Mouse (Mus musculus): Measurements from ENCODE around the gene Wdr81.

Wdr81 gene

DNA sequence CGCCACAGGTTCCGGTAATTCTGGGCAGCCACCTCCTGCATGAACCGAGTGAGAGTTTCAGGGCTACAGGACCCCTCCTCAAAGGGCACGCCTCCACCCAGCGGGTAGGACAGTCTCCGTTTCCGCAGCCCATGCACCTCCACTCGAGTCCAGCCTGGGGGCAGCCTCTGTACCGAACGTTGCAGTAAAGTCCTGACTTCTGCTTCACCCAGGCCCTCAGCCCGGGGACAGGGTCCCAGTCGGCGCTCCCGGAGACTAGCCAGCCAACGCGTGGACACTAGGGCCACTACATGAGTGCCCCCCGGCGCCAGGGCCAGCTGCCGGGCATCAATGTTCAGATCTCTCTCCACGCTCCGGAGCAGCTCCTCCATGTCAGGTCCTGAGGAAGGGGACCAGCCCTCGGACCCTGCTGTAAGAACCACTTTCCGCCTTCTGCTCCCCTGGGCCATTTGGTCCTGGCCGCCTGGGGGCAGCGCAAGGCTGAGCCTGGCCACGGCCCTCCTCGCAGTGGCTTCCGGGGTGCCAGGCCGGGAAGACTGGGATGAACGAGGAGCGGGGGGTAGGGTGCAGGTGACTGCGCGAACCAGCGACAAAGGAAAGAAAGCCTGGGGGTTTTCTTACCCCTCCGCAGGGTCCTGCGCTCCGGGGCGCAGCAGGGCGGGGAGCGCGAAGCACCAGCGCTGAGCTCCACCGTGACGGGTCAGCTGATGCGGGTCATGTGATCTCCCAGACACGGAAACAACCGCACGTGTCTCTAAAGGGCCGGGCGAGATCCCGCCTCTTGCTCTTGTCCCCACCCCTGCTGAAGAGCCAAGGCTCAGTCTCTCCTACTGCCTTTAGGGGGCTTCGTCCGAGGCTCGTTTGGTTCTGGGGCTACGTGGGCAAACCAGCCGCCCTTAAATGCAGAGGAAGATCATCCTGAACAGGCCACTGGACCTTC, at the start of gene Wdr81:
Gene Wdr81 (minus strand): TSS at position 727 of the 940 bp plus-strand sequence.
- in situ Hi-C loops (cut with MboI) = no loop called here

DNA sequence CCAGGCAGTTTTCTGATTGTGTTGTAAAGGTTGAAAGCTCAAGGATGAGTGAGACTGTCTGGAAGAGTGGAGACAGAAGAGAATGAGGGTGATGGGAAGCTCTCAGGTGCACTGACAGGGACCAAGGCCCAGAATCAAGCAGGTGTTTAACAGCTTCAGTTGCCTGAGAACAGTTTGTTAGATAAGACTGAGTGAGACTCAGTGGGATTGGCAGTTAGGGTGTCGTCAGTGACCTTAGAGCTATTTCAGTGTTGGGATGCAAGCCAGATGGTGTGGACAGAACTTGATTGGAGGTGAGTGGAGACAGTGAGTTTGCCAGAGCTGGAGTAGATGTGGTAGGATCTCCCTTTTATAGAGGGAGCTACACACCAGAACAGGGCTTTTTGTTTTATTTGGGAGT, 43.6 kb upstream of the Wdr81 start:
- in situ Hi-C loops (cut with MboI) = no loop called here

DNA sequence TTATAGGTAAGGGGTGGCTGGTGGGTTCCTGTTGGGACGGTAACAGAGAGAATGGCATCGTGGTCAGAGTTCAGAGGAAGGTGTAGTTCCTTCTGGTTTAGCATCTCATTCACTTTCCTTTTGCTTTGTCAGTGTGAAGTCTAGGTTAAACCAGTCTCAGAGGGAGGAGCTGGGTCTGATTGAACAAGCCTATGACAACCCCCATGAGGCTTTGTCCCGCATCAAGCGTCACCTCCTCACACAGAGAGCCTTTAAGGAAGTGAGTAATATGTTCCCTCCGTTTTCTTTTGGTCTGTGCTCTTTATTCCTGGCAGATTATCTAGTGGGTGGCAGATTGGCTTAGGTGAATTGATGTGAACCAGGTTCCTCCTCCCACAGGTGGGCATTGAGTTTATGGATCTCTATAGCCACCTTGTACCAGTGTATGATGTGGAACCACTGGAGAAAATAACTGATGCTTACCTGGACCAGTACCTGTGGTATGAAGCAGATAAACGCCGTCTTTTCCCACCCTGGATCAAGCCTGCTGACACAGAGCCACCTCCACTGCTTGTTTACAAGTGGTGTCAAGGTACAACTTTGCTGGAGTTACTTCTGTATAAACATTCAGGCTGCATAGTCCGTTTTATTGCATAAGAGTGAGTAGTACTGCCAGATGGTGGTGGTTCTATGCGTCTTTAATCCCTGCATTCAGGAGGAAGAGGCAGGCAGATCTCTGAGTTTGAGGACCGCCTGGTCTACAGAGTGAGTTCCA, 40.0 kb upstream of the Wdr81 start:
- in situ Hi-C loops (cut with MboI) = no loop called here

DNA sequence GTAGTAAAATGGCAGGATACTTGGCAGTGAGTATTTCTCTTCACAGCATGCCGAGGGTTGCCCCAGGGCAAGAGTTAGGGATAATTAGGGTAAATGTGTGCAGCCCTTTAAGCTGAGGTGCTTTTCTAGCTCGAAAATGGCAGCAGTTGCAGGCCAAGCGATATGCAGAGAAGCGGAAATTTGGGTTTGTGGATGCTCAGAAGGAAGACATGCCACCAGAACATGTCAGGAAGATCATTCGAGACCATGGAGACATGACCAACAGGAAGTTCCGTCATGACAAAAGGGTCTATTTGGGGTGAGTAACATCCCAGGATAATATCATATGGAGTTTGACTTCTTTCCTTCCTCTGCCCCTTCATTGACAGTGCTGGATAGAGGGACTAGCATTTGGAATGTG, 33.0 kb upstream of the Wdr81 start:
- in situ Hi-C loops (cut with MboI) = no loop called here

DNA sequence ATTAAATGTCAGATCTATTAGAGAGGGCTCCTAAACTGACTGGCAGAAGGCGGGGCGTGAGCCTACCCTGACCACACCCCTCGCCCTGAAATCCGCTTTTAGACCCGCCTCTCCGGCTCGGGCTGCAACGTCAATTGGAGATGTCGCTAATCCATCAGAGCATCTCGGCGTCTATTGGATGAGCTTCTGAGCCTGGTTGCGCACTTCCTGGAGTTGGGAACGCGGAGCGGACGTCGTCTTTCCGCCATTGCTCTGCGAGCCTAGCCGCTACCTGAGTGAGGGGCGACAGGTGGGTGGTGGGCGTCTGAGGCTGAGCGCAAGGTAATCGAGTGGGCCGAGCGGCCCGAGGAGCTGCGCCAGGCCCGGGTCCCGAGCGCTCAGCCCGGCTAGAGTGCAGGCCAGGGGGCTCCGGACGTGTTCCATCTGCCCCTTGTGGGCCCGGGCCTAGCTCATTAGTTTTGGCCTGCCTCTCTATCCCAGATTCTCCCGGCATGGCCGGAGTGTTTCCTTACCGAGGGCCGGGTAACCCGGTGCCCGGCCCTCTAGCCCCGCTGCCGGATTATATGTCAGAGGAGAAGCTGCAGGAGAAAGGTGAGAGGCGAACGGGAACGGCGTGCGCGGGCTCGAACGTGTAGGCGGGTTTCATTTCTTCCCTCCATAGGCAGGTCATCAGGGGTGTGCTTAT, 32.2 kb upstream of the Wdr81 start, which contains the start of gene Prpf8:
Gene Prpf8 (plus strand): TSS at position 216 of the 685 bp plus-strand sequence.
- in situ Hi-C loops (cut with MboI) = no loop called here

DNA sequence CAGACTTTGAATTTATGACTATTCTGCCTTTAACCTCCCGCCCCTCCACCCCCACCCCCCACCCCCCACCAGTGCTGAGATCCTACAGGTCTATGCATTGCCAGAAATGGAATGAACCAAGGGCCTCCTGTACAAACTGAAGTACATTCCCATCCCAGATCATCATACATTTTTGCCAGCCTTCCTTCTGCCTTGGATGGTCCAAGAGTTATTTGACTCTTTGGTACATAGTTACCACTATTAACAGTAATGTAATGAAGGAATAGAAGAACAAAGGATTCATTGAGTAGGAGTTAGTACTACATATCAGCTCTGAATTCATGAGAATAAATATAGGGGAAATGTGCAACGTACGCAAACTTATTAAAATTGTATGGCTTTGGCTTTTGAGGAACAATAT, 31.7 kb upstream of the Wdr81 start:
- in situ Hi-C loops (cut with MboI) = no loop called here

DNA sequence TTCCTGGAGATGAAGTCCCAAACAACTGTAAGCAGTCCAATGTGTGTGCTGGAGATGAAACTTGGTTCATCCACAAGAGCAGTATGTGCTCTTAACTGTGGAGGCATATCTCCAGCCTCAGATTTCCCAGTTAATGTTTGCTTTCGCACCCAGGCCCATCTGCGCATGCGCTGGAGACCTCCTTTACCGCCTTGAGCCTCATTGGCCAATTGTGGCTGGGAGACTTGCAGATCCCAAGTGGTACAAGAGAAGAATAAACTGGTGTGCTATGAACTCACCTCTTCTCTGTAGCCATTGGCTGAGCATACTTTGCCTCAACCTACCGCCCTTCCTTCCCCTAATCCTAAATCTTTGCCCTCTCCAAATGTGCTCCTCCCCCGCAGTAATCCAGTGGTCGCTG, 18.9 kb upstream of the Wdr81 start:
- in situ Hi-C loops (cut with MboI) = no loop called here

DNA sequence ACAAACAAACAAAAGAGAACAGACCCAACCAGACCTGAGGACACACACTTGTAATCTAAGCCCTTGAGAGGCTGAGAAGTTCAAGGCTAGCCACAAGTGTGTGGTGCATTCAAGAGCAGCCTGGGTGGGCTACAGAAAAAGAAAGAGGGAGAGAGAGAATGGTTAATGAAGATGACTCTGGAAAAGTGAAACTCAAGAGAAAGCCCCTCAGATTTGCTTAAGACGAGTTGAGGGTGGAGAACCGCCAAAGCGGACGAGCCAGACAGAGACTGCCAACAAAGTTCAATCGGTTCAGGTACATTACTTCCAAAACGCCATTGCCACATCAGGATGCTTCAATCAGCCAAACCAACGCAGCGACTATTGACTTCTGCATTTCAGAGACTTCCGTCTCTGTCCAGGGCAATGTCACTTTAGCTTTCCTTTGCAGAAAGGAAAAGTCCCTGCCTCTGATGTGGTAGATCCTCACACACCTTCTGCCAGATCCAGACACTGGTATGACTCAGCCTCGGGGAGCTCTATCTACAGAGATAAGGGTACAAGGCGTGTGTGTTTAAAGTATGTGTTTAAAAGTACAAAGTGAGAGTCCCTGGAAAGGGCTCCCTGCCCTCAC, 18.1 kb upstream of the Wdr81 start:
- in situ Hi-C loops (cut with MboI) = no loop called here

DNA sequence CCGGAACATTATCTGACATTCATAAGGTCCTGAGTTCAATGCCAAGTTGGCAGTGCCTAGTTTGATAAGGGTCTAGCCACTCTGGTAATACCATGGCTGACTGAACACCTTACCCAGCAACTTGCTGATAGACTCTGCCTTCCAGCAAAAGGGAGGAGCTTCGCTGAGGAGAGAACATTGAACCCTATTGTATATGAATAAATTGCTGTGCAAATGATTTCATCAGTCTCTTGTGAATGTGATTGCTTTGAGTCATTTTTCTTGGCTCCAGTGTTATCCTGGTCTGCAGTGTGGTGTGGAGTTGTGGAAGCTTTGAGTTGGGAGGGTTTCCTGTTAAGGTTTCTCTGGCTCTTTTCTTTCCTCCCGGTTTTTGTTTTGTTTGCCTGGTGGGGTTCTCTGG, 16.2 kb upstream of the Wdr81 start:
- in situ Hi-C loops (cut with MboI) = no loop called here

DNA sequence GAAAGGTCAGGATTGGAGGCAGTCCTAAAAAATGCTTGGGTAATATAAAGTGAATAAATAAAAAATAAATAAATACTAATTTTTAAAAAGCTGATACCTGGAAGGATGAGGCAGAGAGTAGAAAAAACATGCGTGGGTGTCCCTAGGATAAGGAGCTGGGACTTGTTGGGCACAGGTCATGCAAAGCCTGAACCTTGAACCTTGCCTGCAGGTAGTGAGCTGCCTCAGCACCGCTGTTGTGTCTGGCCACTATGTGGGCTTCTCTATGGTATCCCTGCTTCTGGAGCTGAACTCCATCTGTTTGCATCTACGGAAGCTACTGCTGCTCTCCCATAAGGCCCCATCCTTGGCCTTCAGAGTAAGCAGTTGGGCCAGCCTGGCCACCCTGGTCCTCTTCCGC, 14.7 kb upstream of the Wdr81 start:
- in situ Hi-C loops (cut with MboI) = no loop called here

DNA sequence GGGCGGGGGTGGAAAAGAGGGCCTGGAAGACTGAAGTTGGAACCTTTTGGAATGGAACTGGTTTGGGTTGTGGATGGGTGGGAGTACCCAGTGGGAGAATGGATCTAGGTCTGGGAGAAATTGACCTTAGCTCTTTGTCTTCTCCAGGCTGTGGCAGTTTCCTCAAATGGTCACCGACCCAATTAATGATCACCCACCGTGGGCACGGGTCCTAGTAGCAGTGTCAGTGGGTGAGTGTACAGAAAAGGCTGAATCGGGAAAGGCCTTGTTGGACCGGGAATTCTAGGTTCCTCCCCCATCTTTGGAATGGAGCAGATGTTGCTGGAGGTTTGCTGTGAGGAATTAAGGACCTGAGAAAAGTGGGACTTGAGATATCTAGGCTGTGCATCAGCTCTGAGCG, 13.9 kb upstream of the Wdr81 start:
- in situ Hi-C loops (cut with MboI) = no loop called here

DNA sequence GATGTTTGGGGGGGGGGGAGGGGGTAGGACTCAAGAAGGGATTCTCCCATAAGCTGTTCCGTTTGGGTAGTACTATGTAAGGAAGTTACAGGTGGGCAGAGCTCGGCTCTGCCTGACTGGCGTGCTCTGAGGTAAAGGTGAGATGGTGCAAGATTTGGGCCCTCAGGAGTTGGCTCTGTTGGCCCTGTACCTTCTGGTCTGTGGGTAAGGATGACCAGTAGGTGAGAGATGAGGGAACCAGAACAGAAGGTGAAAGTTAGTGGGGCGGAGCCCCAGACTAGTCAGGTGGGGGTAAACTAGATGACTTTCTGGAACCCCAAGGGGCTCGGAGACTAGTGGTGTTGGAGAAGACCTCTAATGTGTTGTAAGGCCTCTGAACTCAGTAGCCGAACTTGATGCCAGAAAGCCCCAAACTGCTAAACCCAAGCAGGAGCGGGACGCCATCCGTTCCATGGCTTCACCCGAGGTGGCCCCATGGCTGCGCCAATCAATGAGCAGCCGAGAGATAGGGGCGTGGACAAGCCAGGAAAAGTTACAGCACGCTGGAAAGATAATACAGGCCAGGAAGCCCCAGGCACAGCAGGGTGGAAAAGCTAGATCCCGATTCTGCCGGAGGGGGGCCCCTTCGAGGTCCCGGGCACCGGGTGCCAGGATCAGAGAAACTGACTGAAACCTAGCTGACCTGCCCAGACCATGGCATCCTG, 13.1 kb upstream of the Wdr81 start:
- in situ Hi-C loops (cut with MboI) = no loop called here

DNA sequence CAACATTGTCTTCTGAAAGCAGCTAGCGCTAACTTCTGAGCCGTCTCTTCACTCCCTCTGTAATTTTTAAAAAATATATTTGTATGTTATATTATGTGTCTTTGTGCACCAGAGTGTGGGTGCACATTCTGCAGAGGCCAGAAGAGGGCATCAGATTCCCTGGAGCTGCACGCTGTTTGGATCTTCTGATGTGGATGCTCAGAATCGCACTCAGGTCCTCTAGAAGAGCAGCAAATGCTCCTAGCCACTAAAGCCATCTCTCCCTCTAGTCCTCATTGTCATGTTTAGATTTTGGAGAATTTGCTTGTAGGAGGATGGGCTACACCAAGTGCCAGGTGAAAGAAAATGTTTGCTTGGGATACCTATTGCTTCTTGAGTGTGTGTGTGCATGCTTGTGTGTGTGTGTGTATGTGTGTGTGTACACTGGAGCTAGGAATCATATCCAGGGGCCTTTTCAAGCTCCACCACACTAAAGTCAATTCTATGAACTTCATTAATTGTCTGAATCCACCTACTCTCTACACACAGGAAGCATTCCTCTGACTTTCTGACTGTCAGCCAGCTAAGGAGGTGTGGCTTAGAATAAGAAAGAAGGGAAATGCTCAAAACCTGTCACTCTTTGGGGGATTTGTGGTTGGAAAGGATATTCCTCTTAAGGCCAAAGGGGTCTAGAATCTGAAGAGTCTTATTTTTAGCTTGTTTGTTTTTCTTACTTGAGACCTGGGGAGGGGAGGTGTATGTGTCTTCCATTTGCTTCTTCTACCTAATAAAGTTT, 12.4 kb upstream of the Wdr81 start:
- in situ Hi-C loops (cut with MboI) = no loop called here

DNA sequence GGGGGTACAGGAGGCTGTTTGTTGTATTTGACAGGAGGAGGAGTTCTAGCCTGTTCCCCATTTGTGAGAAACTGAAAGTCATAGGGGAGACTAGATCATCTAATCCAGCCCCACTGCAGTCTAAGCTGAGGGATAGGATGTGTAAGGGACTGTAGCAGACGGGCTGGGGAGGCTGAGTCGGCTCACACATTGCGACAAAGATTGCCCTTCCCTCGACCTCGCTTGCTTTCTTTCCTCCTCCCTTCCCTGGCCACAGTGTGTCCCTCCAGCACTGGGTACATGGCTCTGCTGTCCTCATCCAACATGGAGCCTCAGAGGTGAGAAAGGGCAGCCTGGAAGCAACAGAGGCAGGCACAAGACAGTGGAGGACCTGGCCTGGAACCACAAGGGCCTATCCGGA, 10.5 kb upstream of the Wdr81 start:
- in situ Hi-C loops (cut with MboI) = no loop called here

DNA sequence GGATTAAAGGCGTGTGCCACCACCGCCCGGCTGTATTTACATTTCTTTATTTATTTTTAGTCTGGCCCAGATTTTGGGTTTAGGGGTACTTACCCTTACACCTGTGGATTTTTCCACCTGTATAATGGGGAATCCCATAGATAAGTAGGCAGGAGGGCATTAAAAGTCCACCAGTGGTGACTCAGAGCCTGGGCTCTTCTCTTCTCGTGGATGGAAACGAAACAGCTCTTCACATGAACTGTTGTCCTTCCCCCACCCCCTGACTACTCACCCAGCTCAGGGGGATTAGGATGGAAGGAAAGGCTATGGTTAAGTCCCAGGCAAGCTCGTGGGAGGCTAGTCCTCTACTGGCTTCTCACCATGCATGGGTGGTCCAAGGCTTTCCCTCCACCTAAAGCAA, 9.9 kb upstream of the Wdr81 start:
- in situ Hi-C loops (cut with MboI) = no loop called here

DNA sequence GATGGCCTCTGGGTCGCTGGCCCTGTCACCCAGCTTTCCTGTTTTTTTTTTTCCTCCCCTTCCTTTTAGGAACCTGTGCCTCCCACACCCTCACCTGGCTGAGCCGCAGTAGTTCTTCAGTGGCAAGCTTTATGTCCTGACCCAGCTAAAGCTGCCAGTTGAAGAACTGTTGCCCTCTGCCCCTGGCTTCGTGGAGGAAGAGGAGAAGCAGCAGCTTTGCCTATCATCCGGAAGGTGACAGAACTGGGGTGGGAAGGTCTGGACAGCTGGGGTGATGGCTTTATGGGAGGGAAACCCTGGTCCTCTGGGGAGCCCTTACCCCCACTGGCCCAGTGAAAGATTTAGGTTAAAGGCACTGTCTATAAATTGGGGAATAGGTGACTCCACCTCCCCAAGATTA, 9.1 kb upstream of the Wdr81 start:
- in situ Hi-C loops (cut with MboI) = no loop called here

DNA sequence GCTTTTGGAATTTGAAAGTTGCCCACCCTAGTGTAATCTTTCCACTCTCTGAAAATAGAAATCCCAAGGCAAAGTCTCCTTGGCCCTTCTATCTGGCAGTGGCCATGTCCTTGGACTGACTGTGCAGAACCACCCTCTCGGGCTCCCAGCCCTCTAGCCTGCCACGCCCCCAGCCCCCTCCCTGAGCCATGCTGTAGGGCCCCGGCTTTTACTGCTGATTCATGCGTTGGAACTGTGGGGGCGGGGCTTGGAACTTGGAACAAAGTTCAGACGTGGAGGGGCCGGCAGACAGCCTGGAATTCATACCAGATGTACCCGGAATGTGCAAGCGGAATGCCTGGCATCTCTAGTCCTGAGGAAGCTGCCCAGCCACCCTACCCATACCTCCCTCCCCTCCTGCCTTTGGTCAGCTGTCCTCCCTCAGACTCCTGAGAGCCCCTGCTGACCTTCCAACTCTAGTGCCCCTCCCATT, 8.4 kb upstream of the Wdr81 start:
- in situ Hi-C loops (cut with MboI) = no loop called here

DNA sequence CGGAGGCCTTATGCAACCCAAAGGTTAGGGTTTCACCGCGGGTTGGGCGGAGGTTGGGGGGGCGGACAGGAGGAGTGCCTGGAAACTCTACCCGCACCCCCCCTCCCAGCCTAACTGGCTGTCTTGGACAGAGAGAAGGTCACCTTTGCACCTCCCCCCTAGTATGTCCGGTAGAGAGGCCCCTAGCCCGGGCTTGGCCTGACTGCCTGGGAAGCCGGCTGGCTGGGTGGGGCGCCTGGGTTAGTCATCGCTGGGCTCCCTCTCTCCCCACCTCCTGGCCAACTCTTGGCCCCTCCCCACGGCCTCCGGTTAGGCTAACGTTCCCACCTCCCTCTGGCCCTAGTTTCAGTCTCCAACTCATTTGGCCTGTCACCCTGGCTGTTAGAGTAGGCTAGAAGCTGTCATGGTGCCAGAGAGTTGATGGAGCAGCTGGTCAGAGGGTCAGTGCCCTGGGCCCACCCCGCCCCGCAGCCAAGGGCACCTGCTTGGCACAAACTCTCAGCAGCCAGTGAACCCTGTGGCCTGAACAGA, 7.8 kb upstream of the Wdr81 start:
- in situ Hi-C loops (cut with MboI) = no loop called here

DNA sequence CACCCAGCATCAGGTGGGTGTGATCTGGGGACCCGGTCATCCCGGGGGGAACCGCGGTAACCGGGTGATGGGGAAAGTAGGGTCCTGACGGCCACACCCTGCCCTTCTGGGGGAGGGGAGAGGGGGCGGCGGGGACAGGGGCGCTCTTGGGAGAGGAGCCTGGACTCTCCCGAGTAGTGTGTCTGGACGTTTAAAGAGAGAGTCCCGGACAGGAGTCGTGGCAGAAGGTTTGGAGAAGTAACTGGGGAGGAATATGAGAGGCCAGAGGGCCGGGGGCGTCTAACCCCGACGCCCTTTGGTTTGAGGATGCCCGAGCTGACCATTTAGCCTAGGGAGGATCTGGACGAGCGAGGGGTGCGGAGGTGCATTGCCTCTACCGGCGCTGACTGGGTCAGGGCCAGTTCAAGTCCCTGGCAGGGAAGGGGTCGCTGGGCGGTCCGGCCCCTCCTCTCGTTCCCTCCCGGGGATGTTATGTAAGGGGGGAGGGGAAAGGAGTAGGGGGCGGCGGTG, 7.3 kb upstream of the Wdr81 start:
- in situ Hi-C loops (cut with MboI) = no loop called here

All from mature B cell (primary cell).